Mouse (Mus musculus): Measurements from ENCODE around the gene Pnck.

Pnck gene

DNA sequence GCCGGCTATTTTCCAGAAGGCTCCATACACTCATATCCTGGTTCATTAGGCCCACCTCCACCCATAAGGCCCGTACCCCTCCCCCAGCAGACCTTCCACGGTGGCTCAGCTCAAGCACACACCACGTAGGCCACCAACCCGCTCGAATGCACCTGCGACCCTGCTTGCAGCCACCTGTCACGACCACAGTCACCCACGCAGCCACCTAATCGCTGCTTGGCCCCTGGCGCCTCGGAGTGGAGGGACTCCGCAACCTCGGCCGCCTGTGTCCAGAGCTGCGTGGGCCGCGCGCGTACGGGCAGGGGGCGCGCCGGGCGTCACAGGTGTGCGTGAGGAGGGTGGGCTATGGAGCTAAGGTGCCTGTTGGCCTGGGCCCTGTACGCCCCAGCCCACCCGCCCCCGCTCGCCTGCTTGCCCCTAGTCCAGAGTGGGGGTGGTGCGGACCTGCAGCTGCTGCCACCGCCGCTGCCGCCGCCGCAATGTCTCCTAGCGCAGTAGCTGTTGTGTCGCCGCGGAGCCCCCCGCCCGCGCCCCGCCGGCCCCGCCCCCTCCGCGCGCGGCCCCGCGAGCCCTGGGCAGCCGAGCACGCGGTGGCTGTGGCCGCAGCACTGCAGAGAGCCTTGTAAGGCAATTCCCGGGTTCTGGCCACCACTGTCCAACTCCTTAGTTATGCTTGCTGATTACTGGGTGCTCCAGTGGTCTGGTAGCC lies at the start of gene Pnck:
Pnck (minus strand) TSS at position 543 of the 709 bp plus-strand sequence.
- no peak for DNase-seq (ENCODE audit: low spot score)

GRCm38 (mm10) chrX:73700472-73700871 lies 40.6 kb upstream of the Pnck start:
- DNase-seq (ENCODE audit: low spot score): no peak

DNA sequence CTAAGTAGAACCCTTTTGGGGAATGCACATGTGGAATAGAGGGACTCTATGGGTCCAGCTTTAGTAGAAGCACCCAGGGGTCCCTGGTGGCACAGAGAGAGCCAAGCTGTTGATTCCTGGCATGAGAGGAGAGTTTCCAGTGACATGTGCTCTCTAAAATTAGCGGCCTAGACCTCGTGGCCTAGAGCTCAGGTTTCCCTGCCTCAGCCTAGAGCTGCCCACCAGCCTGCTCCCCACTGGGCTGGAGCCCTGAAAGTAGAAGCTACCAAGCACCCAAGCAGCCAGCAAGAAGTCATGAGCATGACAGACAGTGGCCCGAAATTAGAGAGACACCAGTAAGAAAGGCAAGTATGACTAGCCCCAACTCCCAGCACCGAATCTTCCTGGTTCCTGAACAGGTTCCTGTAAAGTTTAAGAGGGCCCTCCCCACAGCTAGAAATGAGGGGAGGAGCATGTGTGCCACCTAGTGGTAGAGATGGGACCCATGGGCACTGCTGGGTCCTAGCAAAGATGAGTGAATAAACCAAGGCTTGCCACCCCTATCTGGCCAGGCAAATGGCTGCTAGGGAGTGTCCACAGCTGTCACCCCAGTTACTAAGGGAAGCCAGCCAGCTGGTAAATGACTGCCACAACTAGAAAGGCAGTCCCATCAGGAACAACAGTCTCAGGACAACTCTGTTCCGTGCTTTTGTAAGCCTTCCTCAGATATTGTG lies 31.2 kb upstream of the Pnck start:
- DNase-seq (ENCODE audit: low spot score): peak; percentile 67

- peak; percentile 51 for DNase-seq (ENCODE audit: low spot score)
Observed at GRCm38 (mm10) chrX:73685629-73686028, 25.7 kb upstream of the Pnck start.

DNA sequence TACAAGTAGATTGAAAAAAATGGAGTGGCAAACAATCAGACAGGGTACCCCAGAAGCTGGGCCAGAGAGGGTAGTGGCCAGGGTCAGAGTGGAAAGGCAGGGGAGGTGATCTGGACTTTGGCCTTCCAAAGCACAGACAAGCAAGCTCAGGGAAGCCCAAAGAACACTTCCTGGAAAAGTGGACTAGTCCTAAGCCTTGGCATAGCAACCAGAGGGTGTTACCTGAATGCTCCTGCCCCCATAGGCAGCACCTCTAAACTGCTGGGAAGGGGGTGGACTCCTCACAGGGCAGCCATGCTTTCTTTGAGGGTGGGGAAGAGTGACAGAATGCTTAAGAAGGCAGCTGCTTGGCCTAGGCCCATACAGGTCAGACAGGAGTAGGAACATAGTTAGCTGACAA lies 25.1 kb upstream of the Pnck start:
- no peak for DNase-seq (ENCODE audit: low spot score)

DNA sequence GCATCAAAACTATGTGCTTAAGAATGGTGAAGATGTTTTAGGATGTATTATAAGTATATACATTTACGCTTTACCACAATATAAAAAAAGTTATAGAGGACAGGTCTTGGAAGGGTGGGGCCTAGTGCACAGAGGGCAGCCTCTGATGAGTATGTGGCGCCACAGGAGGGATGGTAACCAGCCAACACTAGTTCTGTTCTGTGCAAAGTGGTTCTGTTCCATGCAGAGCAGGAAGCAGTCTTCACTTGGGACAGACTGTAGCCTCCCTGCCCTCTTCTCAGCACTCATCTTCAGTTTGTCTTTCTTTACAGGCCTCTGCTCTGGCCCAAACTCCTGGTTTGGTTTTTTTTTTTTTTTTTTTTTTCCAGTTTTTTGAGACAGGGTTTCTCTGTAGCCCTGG lies 24.2 kb upstream of the Pnck start:
- no peak for DNase-seq (ENCODE audit: low spot score)

DNA sequence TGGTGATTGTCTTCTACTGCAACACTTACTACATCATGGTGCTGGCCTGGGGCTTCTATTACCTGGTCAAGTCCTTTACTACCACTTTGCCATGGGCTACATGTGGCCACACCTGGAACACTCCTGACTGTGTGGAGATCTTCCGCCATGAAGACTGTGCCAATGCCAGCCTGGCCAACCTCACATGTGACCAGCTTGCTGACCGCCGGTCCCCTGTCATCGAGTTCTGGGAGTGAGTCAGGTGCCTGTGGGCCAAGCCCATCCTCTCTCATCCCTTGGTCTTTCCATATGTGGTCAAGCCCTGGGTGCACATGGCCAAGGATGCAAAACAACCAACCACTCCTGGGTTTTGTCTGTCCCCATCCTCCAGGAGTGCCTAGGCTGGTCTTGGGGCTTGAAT lies 16.8 kb upstream of the Pnck start:
- no peak for DNase-seq (ENCODE audit: low spot score)

GRCm38 (mm10) chrX:73675231-73675630 lies 15.3 kb upstream of the Pnck start:
- no peak for DNase-seq (ENCODE audit: low spot score)

DNA sequence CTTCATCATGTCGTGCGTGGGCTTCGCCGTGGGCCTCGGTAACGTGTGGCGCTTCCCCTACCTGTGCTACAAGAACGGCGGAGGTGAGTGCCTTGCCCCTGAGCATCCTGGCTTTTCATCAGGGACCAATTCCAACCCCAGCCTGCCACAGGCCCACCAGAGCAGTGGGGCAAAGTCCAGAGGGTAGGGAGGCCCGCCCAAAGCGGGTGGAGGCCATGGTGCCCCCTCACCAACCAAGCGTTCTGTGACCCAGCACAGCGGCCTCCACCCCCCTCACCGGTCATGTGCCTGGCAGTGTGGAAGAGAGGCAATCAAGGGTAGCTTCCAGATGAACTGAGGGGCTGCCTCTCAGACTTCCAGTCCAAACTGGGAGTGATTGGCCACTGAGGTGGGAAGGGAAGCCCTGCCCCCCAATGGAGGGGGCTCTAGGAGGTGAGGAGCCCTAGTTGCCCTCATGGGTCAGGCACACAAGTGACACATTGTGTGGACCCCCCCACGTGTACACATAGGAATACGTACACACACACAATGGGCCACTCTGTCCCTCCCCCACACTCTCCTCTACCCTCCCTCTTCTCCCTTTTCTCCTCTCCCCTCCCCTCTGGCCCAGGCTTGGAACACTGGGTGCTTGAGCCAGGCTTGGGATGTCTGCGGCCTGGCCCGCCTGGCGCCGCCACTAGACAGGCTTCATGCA lies 14.2 kb upstream of the Pnck start:
- peak; percentile 8 for DNase-seq (ENCODE audit: low spot score)

DNA sequence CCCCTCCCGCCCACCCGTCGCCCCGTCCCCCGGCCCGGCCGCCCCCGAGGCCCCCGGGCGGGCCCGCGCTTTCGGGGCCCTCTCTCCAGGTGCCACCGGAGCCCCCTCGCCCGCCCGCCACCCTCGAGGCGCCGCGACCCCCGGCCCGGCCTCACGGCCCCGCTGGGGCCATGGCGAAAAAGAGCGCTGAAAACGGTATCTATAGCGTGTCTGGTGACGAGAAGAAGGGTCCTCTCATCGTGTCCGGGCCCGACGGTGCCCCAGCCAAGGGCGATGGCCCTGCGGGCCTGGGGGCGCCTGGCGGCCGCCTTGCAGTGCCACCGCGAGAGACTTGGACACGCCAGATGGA lies 13.7 kb upstream of the Pnck start:
- no peak for DNase-seq (ENCODE audit: low spot score)

GRCm38 (mm10) chrX:73672879-73673618 lies 13.1 kb upstream of the Pnck start, which contains the start of gene Slc6a8:
Gene Slc6a8 (plus strand): TSS chrX:73673150.
- DNase-seq (ENCODE audit: low spot score): peak; percentile 75

DNA sequence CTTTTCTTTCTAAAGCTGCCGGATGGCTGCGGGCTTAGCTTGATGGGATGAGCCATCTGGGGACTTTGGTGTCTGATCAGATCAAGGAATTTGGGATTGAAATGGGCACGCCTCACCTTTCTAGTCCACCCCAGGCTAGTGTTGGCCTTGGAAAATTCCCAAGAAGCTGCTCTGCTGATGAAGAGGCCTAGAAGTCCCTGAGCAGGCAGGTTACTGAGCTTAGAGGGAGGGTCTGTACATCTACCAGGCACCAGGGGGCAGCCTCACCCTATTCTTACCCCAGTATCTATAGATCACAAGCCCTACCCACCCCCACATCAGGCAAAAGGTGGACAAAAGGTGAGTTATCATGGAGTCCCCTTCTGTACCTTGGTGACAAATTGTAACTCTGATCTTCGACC lies 12.1 kb upstream of the Pnck start:
- peak; percentile 56 for DNase-seq (ENCODE audit: low spot score)

DNA sequence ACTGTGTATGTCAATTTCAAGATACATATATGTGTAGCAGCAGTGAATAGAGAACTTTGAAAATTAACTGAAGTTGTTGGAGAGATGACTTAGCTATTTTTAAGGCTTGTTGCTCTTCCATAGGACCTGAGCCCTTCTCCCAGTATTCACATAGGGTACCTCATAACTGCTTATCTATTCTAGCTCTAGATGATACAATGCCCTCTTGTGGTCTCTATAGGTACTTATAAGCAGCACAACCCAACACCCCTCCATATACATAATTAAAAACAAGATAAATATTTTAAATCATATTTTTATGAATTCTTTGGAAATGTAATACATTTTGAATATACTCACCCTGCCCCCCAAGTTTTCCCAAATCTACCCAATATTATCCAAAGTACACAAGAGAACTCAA lies 3.2 kb upstream of the Pnck start:
- DNase-seq (ENCODE audit: low spot score): no peak

GRCm38 (mm10) chrX:73660284-73660665 lies 358 bp upstream of the Pnck start:
- DNase-seq (ENCODE audit: low spot score): no peak

- no peak for DNase-seq (ENCODE audit: low spot score)
Observed at GRCm38 (mm10) chrX:73658936-73659574, 862 bp downstream of the Pnck start.

GRCm38 (mm10) chrX:73658391-73658790 lies 1.5 kb downstream of the Pnck start:
- no peak for DNase-seq (ENCODE audit: low spot score)

DNA sequence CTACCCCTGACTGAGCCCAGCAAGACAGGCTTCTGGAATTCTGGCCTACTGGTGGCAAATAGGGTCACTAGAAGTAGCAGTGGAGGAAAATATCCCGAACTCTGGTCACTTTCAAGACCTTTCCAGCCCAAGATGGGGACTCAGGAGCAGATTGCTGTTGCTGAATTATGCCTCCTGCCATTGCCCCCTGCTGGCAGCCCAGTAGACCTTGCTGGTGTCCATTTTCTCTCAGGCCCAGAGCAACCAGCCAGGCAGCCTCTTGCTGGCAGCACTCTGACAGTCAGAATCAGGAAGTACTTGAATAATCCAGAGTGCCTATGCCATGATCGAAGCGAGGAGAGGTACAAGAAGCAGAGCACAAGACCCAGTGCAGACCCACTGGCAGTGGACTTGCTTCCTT lies 4.4 kb downstream of the Pnck start:
- peak; percentile 37 for DNase-seq (ENCODE audit: low spot score)

GRCm38 (mm10) chrX:73654177-73654576 lies 5.7 kb downstream of the Pnck start:
- DNase-seq (ENCODE audit: low spot score): peak; percentile 76

GRCm38 (mm10) chrX:73653392-73653791 lies 6.5 kb downstream of the Pnck start:
- DNase-seq (ENCODE audit: low spot score): no peak

DNA sequence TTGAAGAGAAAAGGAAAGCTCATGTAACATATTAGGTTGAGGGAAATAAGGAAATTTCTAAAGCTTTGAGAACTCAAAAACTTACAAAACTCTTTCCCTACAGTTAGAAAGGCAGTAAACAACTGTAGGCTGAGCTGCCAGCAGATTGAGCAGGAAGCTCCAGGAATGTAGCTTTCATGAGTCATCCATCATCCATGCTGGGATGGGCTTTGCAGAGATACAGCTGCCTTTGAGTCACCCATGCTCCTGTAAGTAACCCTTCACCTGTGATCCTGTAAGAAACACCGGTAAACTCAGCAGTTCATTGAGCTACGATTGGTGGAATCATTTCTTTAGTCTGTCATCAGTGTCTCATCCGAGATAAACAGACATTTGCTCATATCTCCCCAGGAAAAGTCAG lies 9.0 kb downstream of the Pnck start:
- DNase-seq (ENCODE audit: low spot score): no peak

DNA sequence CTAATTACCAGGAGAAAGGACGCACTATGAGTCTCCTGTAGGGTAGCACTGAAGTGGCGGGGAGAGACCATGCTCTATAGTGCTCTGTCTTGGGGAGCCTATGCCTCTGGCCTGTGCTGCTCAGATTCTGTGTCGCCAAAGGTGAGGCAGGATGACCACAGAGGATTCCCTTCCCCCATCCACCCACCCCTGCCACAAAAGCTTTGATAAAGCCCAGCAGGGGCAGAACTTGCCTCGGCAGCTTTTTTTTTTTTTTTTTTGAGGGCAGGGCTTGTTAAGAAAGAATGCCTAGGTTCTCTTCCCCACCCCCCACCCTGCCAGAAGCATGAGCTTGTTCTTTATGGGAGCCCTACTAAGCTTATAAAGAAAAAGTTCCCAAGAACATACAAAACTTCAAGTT lies 14.8 kb downstream of the Pnck start:
- no peak for DNase-seq (ENCODE audit: low spot score)

- DNase-seq (ENCODE audit: low spot score): no peak
Observed at GRCm38 (mm10) chrX:73639901-73640469, 19.9 kb downstream of the Pnck start.
